Mouse (Mus musculus): Measurements from ENCODE around the gene Chst7.

Gene Chst7

DNA sequence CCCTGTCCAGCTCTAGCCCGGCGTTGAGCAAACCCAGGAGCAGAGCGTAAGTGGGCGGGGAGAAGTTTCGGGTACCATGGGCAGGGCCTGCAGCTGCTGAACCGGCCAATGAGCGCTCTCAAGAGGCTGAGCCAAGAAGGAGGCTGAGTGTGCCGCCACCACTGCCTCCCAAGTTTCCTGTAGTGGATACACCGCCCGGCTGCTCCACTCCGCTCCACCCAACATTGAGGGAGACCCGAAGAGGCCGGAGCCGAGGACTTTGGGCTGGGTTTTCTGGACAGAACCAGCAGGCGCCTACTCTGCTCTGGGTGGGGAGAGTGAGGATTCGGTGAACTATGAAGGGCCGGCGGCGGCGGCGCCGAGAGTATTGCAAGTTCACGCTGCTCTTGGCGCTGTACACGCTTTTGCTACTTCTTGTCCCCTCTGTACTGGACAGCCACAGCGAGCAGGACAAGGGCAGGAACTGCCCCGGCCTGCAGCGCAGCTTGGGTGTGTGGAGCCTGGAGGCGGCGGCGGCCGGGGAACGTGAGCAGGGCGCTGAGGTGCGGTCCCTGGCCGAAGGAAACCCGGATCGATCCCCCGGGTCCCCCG, at the start of gene Chst7:
Gene Chst7 (plus strand): TSS at position 180 of the 591 bp plus-strand sequence.
- DNase-seq, result peak; percentile 26 to 49

DNA sequence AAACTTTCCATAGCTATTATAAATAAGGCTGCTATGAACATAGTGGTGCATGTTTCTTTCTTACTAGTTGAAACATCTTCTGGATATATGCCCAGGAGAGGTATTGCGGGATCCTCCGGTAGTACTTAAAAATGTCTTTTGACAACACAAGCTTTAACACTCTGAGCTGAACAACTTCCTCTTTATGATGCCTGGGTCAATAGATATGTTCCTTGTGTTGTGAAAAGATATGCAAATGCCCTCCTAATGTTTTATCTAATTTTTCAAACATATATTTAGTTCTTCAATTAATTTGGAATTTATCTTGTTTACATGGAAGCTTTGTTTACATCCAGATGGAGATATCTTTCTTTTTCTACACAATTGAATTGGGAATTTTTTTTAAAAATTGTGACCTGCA, 47.1 kb upstream of the Chst7 start:
- no peak for DNase-seq

DNA sequence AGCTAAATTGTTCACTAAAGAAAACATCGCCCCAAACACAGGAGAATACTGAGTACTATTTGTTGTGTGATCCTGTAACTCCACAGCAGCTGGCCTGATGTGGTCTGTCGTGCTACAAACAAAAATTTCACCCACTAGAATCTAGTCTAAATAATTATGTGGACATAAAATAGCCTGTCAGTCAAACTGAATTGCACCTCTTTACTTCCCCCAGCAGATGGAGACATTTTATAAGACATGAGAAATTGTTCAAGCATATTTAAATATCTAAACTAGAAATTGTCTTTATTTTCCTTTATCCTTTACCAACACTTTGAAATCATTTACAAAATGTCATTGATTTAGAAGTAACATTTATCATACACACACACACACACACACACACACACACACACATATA, 38.4 kb upstream of the Chst7 start:
- peak; percentile 1 to 6 for DNase-seq

DNA sequence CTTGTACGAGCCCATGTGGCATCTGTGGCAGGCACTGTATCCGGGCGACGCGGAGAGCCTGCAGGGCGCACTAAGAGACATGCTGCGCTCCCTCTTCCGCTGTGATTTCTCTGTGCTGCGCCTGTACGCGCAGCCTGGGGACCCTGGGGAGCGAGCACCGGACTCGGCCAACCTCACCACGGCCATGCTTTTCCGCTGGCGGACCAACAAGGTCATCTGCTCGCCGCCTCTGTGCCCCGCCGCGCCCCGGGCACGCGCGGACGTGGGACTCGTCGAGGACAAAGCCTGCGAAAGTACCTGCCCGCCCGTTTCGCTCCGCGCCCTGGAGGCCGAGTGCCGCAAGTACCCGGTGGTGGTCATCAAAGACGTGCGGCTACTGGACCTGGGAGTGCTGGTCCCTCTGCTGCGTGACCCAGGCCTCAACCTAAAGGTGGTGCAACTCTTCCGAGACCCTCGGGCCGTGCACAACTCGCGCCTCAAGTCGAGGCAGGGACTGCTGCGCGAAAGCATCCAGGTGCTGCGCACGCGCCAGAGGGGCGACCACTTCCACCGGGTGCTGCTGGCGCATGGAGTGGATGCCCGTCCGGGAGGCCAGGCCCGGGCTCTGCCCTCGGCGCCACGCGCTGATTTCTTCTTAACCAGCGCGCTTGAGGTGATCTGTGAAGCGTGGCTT, 872 bp downstream of the Chst7 start:
- peak; percentile 40 to 44 for DNase-seq

DNA sequence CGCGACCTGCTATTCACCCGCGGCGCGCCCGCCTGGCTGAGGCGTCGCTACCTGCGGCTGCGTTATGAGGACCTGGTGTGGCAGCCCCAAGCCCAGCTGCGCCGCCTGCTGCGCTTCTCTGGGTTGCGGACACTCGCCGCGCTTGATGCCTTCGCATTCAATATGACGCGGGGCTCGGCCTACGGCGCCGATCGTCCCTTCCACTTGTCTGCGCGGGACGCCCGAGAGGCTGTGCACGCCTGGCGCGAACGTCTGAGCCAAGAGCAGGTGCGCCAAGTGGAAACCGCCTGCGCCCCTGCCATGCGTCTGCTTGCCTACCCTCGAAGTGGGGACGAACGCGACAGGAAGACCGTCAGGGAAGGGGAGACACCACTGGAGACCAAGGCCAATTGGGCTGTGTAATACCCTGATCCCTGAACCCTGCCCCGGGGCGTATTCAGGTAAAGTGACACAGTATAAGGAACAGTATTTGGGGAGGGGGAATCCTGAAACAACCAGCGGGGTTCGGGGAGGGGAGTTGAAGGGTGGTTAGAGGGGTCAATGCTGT, 1.5 kb downstream of the Chst7 start:
- DNase-seq, result peak in 1 of 2 experiments; percentile 12

DNA sequence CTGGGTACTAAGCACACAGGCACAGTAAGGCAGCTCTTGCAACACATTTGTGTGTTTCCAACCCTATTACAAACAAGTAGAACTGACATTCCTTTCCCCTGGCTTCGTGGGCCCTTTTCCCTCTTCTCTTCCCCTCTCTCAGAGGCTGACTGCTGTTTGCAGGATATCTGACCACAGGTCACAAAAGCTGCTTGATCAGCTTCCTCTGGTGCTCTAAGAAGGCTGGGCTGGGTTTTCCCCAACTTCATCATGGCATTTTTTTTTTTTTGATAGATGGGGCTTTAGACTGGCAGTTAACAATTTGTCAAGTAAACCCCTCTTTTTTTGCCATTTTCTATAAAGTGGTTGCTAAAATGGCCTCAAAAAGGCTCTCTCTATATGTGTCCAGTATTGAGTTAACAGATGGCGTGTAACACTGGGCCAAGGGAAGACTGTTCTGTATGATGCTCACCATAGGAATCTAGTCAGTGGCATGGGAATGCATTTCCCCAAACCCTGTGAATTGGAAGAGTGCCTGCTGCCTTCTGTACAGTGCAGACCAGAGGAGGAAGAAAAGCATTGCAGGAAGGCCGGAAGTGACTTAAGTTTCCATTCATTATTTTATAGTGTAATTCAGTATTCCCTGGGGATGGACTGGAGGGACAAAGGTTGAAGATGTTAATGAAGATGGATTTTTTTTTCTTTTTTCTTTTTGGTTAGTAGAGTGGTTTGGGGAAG, 2.6 kb downstream of the Chst7 start:
- DNase-seq, result peak; percentile 42 to 62

DNA sequence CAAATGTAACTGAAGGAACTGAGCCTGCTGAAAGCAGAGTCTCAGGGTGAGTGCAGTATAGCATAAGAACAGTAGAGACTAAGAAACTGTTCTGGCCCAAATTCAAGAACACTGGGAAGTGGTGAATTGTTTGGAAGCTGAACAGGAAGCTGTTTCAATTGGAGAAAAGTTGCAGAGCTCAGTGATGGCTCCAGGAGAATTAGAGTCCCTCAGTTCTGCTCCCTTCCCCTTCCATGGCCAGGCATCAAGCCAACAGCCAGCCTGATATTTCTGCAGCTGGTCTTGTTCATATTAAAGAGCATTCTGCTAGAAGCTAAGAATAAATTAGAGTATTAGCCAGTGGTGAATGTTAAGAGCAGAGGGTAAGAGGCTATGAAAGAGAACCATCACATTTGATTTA, 7.3 kb downstream of the Chst7 start:
- peak in 1 of 2 experiments; percentile 24 for DNase-seq

DNA sequence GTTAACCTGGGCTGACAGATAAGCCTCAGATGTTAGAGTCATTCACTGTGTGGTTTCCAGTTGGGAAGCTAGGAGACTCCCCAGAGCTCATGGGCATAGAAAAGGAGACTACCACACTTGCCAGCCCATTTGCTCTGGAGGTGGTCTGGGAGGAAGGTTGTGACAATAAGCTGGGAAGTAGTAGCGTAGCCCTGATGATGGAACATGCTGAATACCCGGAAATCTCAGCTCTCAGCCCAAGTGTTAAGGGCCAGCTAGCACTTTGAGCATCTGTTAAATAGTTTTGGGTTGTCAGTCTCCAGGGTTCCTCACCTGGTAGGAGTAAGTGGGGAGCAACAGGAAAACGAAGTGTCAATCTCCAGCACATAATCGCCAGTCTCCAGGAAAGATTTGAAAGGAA, 10.8 kb downstream of the Chst7 start:
- no peak for DNase-seq

DNA sequence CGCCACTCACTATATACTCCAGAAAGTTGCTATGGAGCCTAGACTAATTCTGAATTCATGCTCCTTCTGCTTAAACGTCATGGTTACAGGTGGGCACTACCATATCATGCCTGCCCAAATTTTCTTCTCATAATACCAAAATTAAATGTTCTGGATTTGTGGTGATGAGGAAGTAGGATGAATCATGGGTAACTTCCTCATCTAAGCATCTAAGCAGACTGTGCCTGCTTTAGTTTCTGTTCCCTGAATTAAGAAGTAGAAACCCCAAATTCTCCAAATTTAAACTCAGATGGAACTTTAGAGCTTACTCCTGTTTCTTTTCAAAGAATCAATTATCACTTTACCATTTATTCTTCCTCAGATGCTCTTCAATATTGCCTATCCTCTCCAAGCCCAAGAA, 58.4 kb downstream of the Chst7 start:
- DNase-seq, result no peak

DNA sequence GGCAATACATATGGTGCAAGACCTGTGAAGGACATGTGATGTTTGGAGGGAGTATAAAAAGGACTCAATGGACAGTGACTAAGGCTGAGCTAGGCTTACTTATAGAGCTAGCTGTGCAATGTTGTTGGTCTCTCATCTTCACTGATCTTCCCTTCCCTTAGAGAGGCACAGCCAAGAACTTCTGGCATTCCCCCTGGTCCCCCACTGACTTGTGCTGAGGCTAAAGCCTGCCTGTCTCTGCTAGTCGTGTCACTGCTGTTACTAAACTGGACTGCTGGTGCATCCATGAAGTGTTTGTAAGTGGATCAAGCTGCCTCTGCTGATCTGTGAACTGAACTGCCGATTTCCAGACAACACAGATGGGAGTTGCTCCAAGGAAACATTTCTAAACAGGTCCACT, 66.1 kb downstream of the Chst7 start:
- DNase-seq, result peak; percentile 71 to 78

DNA sequence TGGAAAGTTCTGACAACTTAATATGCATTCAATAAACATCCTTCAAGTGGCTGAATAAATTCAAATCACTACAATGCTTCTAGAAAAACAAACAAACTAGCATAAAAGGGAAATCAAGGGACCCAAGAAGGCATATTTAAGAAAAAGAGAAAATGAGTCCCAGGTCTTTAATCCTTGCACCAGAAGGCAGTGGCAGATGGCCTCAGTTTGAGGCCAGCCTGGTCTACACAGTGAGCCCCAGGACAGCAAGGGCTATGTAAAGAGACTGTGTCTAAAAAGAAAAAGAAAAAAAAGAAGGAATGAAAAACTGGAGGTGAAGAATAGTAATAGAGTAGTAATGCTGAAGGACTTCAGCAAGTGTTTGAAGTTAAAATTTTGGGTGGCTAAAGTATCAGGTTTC, 69.6 kb downstream of the Chst7 start:
- DNase-seq, result peak in 1 of 2 experiments; percentile 47

DNA sequence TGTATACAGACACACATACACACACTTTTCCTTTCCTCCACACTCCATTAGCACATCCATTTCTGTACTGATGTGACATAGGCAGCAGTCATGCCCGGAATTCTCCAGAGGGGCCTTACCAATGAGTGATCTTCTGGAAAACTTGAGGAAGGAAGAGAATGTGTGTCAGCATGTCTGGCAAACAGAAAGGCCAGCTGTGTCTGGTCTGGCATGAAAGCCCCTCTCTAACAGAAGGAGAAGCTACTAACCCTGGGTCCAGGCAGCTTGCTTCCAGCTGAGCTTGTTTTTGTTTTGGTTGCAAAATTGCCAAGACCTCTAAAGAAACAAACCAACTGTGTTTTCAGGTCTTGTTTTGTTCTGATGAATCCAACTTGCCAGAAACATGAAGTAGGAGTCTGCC, 70.1 kb downstream of the Chst7 start:
- peak; percentile 3 to 36 for DNase-seq
